Mouse (Mus musculus) embryonic facial prominence, embryonic 12.5 days (tissue): ENCODE measurements around the gene Myl7. TPM values are rescaled to one million over a fixed set of nuclear protein-coding genes. Genes with fewer than 3 reads are reported as not detected.

Source experiments
- ATAC-seq: fragments of 200-750 bp; cut with Nextera tagmentation; 2 replicates; pipeline ENCODE4 v1.8.0; 2017; ENCODE audit not compliant: insufficient number of reproducible peaks, insufficient read depth, low FRiP score, low TSS enrichment
- H3K27ac ChIP-seq: fragments of 300-500 bp; sonication (generic); 2 replicates; pipeline ENCODE4 v1.5.1; 2016; ENCODE audit warnings: mild to moderate bottlenecking
- H3K27me3 ChIP-seq: fragments of 300-500 bp; sonication (generic); 2 replicates; pipeline ENCODE4 v1.6.1; 2016; ENCODE audit warnings: mild to moderate bottlenecking, moderate library complexity
- H3K36me3 ChIP-seq: fragments of 300-500 bp; sonication (generic); 2 replicates; pipeline ENCODE4 v1.6.1; 2016; ENCODE audit warnings: mild to moderate bottlenecking
- H3K4me1 ChIP-seq: fragments of 300-500 bp; sonication (generic); 2 replicates; pipeline ENCODE4 v1.6.1; 2016
- H3K4me2 ChIP-seq: fragments of 300-500 bp; sonication (generic); replicated peaks from 2 replicates; pipeline ENCODE4 v1.6.1; 2016; ENCODE audit warnings: mild to moderate bottlenecking, moderate library complexity
- H3K4me3 ChIP-seq: fragments of 300-500 bp; sonication (generic); 2 replicates; pipeline ENCODE4 v1.5.1; 2016; ENCODE audit warnings: mild to moderate bottlenecking
- H3K9ac ChIP-seq: fragments of 300-500 bp; sonication (generic); 2 replicates; pipeline ENCODE4 v1.6.1; 2016; ENCODE audit warnings: mild to moderate bottlenecking, moderate library complexity
- H3K9me3 ChIP-seq: fragments of 300-500 bp; sonication (generic); 2 replicates; pipeline ENCODE4 v1.6.1; 2016; ENCODE audit warnings: mild to moderate bottlenecking, moderate library complexity
- WGBS: fragments of 180-500 bp; shearing (Covaris S2); methylation state at CpG from one replicate; pipeline ENCODE4 v1.1.7; 2016; 5-methylcytosine and 5-hydroxymethylcytosine counted together
- polyA plus RNA-seq: library from polyadenylated mRNA; unstranded; fragments of >200 nt; fragmentation: Nextera tagmentation; extraction: Ambion mirVana; gene quantifications from 2 replicates; pipeline ENCODE4 v1.2.1, GENCODE M21; 2016

The Myl7 gene
- polyA plus RNA-seq, 1 experiment from 2014 or later, result 2.0 TPM

GRCm38 (mm10) chr11:5916178-5916548 is 17.6 kb upstream of the Myl7 start:
- Histone ChIP-seq H3K36me3 (no peaks in the 10 kb centered on the region), H3K27me3 (no peaks in the 10 kb centered on the region), H3K4me3 (no peak overlapping the region), H3K9me3 (no peaks in the 10 kb centered on the region), H3K4me2 (no peak overlapping the region), H3K4me1 (no peaks in the 10 kb centered on the region), H3K27ac (no peak overlapping the region), H3K9ac (no peak overlapping the region)
- 81% methylated on average over 8 of the region's 8 CpGs for WGBS
- no peak for ATAC-seq

GRCm38 (mm10) chr11:5915429-5916177 is 17.0 kb upstream of the Myl7 start:
- 81% methylated on average over 5 of the region's 5 CpGs for WGBS
- Histone ChIP-seq H3K9me3 (no peaks in the 10 kb centered on the region), H3K4me2 (no peak overlapping the region), H3K4me1 (no peaks in the 10 kb centered on the region), H3K9ac (no peak overlapping the region), H3K27ac (no peak overlapping the region), H3K4me3 (no peak overlapping the region), H3K36me3 (no peaks in the 10 kb centered on the region), H3K27me3 (no peaks in the 10 kb centered on the region)
- ATAC-seq, result no peak

GRCm38 (mm10) chr11:5914940-5915339 is 16.4 kb upstream of the Myl7 start:
- Histone ChIP-seq H3K4me2 (no peak overlapping the region), H3K9ac (no peak overlapping the region), H3K27ac (no peak overlapping the region), H3K4me1 (no peaks in the 10 kb centered on the region), H3K9me3 (no peaks in the 10 kb centered on the region), H3K27me3 (no peaks in the 10 kb centered on the region), H3K4me3 (no peak overlapping the region), H3K36me3 (no peaks in the 10 kb centered on the region)
- no peak for ATAC-seq
- WGBS, result 59% methylated on average over 5 of the region's 5 CpGs

- no peak overlapping the region for H3K9ac ChIP-seq
- no peaks in the 10 kb centered on the region for H3K36me3 ChIP-seq
- no peaks in the 10 kb centered on the region for H3K4me1 ChIP-seq
- H3K4me2 ChIP-seq, result no peak overlapping the region
- no peaks in the 10 kb centered on the region for H3K27me3 ChIP-seq
- H3K27ac ChIP-seq, result no peak overlapping the region
- no peaks in the 10 kb centered on the region for H3K9me3 ChIP-seq
- 70% methylated on average over 4 of the region's 4 CpGs for WGBS
- no peak overlapping the region for H3K4me3 ChIP-seq
- no peak for ATAC-seq
Measured at GRCm38 (mm10) chr11:5913936-5914335, 15.4 kb upstream of the Myl7 start.

GRCm38 (mm10) chr11:5913256-5913655 is 14.7 kb upstream of the Myl7 start:
- Histone ChIP-seq H3K4me1 (no peaks in the 10 kb centered on the region), H3K9me3 (no peaks in the 10 kb centered on the region), H3K27me3 (no peaks in the 10 kb centered on the region), H3K4me2 (no peak overlapping the region), H3K9ac (no peak overlapping the region), H3K4me3 (no peak overlapping the region), H3K27ac (no peak overlapping the region), H3K36me3 (no peaks in the 10 kb centered on the region)
- WGBS, result 69% methylated on average over 8 of the region's 8 CpGs
- no peak for ATAC-seq

GRCm38 (mm10) chr11:5912635-5913034 is 14.1 kb upstream of the Myl7 start:
- H3K9me3 ChIP-seq, result no peaks in the 10 kb centered on the region
- ATAC-seq, result no peak
- no peak overlapping the region for H3K27ac ChIP-seq
- no peaks in the 10 kb centered on the region for H3K36me3 ChIP-seq
- WGBS, result 32% methylated on average over 5 of the region's 5 CpGs
- H3K4me3 ChIP-seq, result no peak overlapping the region
- H3K4me1 ChIP-seq, result no peaks in the 10 kb centered on the region
- H3K9ac ChIP-seq, result no peak overlapping the region
- H3K27me3 ChIP-seq, result no peaks in the 10 kb centered on the region
- no peak overlapping the region for H3K4me2 ChIP-seq

GRCm38 (mm10) chr11:5908642-5909041 is 10.1 kb upstream of the Myl7 start:
- H3K27me3 ChIP-seq, result no peaks in the 10 kb centered on the region
- ATAC-seq, result no peak
- H3K9ac ChIP-seq, result no peak overlapping the region
- no peak overlapping the region for H3K27ac ChIP-seq
- no peak overlapping the region for H3K4me2 ChIP-seq
- H3K4me3 ChIP-seq, result no peak overlapping the region
- 69% methylated on average over 4 of the region's 4 CpGs for WGBS
- no peaks in the 10 kb centered on the region for H3K9me3 ChIP-seq
- H3K4me1 ChIP-seq, result no peaks in the 10 kb centered on the region
- H3K36me3 ChIP-seq, result no peaks in the 10 kb centered on the region

- Histone ChIP-seq H3K27me3 (no peaks in the 10 kb centered on the region), H3K4me2 (no peak overlapping the region), H3K27ac (no peak overlapping the region), H3K9ac (no peak overlapping the region), H3K4me1 (0 out of 2 replicates have a peak, but pooled peaks cover 3% of the 10 kb centered on the region), H3K36me3 (no peaks in the 10 kb centered on the region), H3K4me3 (no peak overlapping the region), H3K9me3 (no peaks in the 10 kb centered on the region)
- no peak for ATAC-seq
- WGBS, result 52% methylated on average over 5 of the region's 5 CpGs
Measured at GRCm38 (mm10) chr11:5907096-5907495, 8.5 kb upstream of the Myl7 start.

GRCm38 (mm10) chr11:5905778-5906518 is 7.4 kb upstream of the Myl7 start:
- no peak overlapping the region for H3K27ac ChIP-seq
- H3K9me3 ChIP-seq, result no peaks in the 10 kb centered on the region
- no peak overlapping the region for H3K4me3 ChIP-seq
- WGBS, result 84% methylated on average over 10 of the region's 10 CpGs
- H3K36me3 ChIP-seq, result no peaks in the 10 kb centered on the region
- no peaks in the 10 kb centered on the region for H3K27me3 ChIP-seq
- no peak for ATAC-seq
- H3K9ac ChIP-seq, result no peak overlapping the region
- peaks cover 11% of the 10 kb centered on the region; the same call in 1 of the 2 replicates for H3K4me1 ChIP-seq
- H3K4me2 ChIP-seq, result no peak overlapping the region

GRCm38 (mm10) chr11:5904871-5905270 is 6.3 kb upstream of the Myl7 start:
- WGBS, result 94% methylated on average over 6 of the region's 6 CpGs

GRCm38 (mm10) chr11:5904357-5904756 is 5.8 kb upstream of the Myl7 start:
- Histone ChIP-seq H3K9me3 (no peaks in the 10 kb centered on the region), H3K27me3 (no peaks in the 10 kb centered on the region), H3K27ac (no peak overlapping the region), H3K4me2 (no peak overlapping the region), H3K36me3 (no peaks in the 10 kb centered on the region), H3K9ac (no peak overlapping the region), H3K4me1 (peaks cover 11% of the 10 kb centered on the region; the same call in 1 of the 2 replicates), H3K4me3 (no peak overlapping the region)
- ATAC-seq, result no peak
- 92% methylated on average over 19 of the region's 19 CpGs for WGBS

More at GRCm38 (mm10) chr11:5904871-5905270, 6.3 kb upstream of the Myl7 start:
- H3K4me2 ChIP-seq, result no peak overlapping the region
- H3K27ac ChIP-seq, result no peak overlapping the region
- no peak overlapping the region for H3K9ac ChIP-seq
- no peaks in the 10 kb centered on the region for H3K9me3 ChIP-seq
- no peak for ATAC-seq
- no peaks in the 10 kb centered on the region for H3K36me3 ChIP-seq
- H3K4me3 ChIP-seq, result no peak overlapping the region
- no peaks in the 10 kb centered on the region for H3K27me3 ChIP-seq
- H3K4me1 ChIP-seq, result peaks cover 11% of the 10 kb centered on the region; the same call in 1 of the 2 replicates

- H3K9me3 ChIP-seq, result no peaks in the 10 kb centered on the region
- H3K4me3 ChIP-seq, result no peak overlapping the region
- H3K4me1 ChIP-seq, result peaks cover 11% of the 10 kb centered on the region; the same call in 1 of the 2 replicates
- no peak overlapping the region for H3K4me2 ChIP-seq
- 79% methylated on average over 2 of the region's 2 CpGs for WGBS
- peaks cover 5% of the 10 kb centered on the region; the same call in 1 of the 2 replicates for H3K27me3 ChIP-seq
- H3K36me3 ChIP-seq, result no peaks in the 10 kb centered on the region
- H3K9ac ChIP-seq, result no peak overlapping the region
- H3K27ac ChIP-seq, result no peak overlapping the region
- no peak for ATAC-seq
Measured at GRCm38 (mm10) chr11:5903844-5904243, 5.3 kb upstream of the Myl7 start.
